Mouse (Mus musculus): ENCODE measurements at regions not wholly inside any gene's neighbourhood (a gene's known extent, or its start where the extent isn't known, plus 50 kb on each side); places are given as distances from the start of the nearest gene placed in this dataset.
A peak's percentile ranks its signal among the peaks of the same experiment; 100 is the strongest.

GRCm38 (mm10) chr3:115596523-115596922 is 118.3 kb downstream of the S1pr1 start:
- DNase-seq (ENCODE audit: low spot score) = peak; percentile 55

- no peak for DNase-seq (ENCODE audit: low spot score)
These were observed 124.2 kb downstream of the S1pr1 start for GRCm38 (mm10) chr3:115590716-115591115.

- no peak for DNase-seq (ENCODE audit: low spot score)
These were observed 126.3 kb downstream of the S1pr1 start for GRCm38 (mm10) chr3:115588585-115588984.

- no peak for DNase-seq (ENCODE audit: low spot score)
These were observed 134.5 kb downstream of the S1pr1 start for GRCm38 (mm10) chr3:115580131-115580932.

GRCm38 (mm10) chr3:115575371-115575770 is 139.5 kb downstream of the S1pr1 start:
- DNase-seq (ENCODE audit: low spot score) = no peak

GRCm38 (mm10) chr3:115562735-115563134 is 152.1 kb downstream of the S1pr1 start:
- no peak for DNase-seq (ENCODE audit: low spot score)

- DNase-seq (ENCODE audit: low spot score) = no peak
These were observed 159.8 kb downstream of the S1pr1 start for GRCm38 (mm10) chr3:115554809-115555708.

GRCm38 (mm10) chr3:115553848-115554515 is 160.9 kb downstream of the S1pr1 start:
- no peak for DNase-seq (ENCODE audit: low spot score)

GRCm38 (mm10) chr3:115541789-115542188 is 173.1 kb downstream of the S1pr1 start:
- DNase-seq (ENCODE audit: low spot score) = no peak

- DNase-seq (ENCODE audit: low spot score) = no peak
These were observed 176.5 kb downstream of the S1pr1 start for GRCm38 (mm10) chr3:115538355-115538754.

- DNase-seq (ENCODE audit: low spot score) = no peak
These were observed 182.6 kb downstream of the S1pr1 start for GRCm38 (mm10) chr3:115532141-115532735.

- DNase-seq (ENCODE audit: low spot score) = no peak
These were observed 184.4 kb downstream of the S1pr1 start for GRCm38 (mm10) chr3:115530441-115530840.

GRCm38 (mm10) chr3:115529918-115530317 is 185.0 kb downstream of the S1pr1 start:
- no peak for DNase-seq (ENCODE audit: low spot score)

- no peak for DNase-seq (ENCODE audit: low spot score)
These were observed 191.4 kb downstream of the S1pr1 start for GRCm38 (mm10) chr3:115523515-115523914.

GRCm38 (mm10) chr3:115515645-115516044 is 199.2 kb downstream of the S1pr1 start:
- no peak for DNase-seq (ENCODE audit: low spot score)

- no peak for DNase-seq (ENCODE audit: low spot score)
These were observed 205.2 kb downstream of the S1pr1 start for GRCm38 (mm10) chr3:115509658-115510057.

- DNase-seq (ENCODE audit: low spot score) = no peak
These were observed 217.5 kb downstream of the S1pr1 start for GRCm38 (mm10) chr3:115497420-115497819.

GRCm38 (mm10) chr3:115496110-115496509 is 218.8 kb downstream of the S1pr1 start:
- DNase-seq (ENCODE audit: low spot score) = no peak

GRCm38 (mm10) chr3:115495692-115496091 is 219.2 kb downstream of the S1pr1 start:
- DNase-seq (ENCODE audit: low spot score) = no peak

- no peak for DNase-seq (ENCODE audit: low spot score)
These were observed 245.9 kb downstream of the S1pr1 start for GRCm38 (mm10) chr3:115468980-115469379.

GRCm38 (mm10) chr3:115467850-115468249 is 247.0 kb downstream of the S1pr1 start:
- DNase-seq (ENCODE audit: low spot score) = no peak

GRCm38 (mm10) chr3:115462623-115463022 is 252.2 kb downstream of the S1pr1 start:
- no peak for DNase-seq (ENCODE audit: low spot score)

Measured in yolk sac, embryonic 10.5 days (tissue).